Mouse (Mus musculus) left cerebral cortex, adult 11 months (tissue): Measurements from ENCODE around the gene Sgo2a.
"Not testable (repeated sequence)": the region's sequence is repeated elsewhere in the genome, so short reads cannot be mapped to it uniquely, and the experiment has no call there.

Source experiments
- DNase-seq: peaks from one replicate; pipeline ENCODE4 v3.0.0; 2022; ENCODE audit warnings: low spot score

The Sgo2a gene

DNA sequence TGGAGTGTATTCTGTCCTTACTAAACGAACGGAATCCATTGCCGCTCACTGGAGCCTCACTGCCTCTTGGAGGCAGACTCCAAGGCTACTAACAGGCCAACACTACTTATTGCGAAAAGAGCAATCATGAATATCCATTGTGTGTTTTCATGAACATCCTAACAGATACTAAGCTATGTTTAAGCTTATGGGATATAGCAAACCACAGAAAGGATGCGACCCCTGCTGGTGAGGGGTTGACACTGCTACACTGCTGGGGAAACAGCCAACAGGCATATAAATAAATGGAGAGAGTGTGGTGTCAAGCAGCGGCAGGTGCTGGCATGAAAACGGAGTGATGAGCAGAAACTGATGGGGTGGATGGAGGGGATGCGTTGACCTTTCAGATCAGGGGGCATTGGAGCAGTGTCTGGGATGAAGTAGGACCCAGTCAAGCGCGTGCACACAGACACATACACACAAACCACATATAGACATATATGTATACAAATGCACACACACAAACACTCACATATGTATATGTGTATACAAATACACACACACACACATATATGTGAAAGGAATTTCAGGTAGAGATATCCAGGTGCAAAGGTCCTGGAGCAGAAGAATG lies 35.5 kb downstream of the Sgo2a start:
- DNase-seq = peak; percentile 11

GRCm38 (mm10) chr1:58037306-58037705 lies 41.5 kb downstream of the Sgo2a start:
- DNase-seq = not testable (repeated sequence)

DNA sequence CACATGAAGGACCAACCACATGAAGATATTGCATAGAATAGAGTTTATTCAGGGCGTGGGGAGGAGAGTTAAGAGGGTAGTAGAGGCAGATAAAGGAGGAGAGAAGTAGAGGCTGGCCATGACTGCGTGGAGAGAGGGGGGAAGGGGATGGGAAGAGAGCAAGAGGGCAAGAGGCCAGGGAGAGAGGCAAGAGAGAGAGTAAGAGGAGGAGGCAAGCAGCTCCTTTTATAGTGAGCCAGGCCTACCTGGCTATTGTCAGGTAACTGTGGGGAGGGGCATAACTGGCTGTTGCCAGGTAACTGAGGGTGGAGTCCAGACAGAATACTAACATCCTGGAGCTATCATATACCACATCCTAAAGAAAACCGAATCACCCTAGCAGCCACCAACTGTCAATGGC lies 49.3 kb downstream of the Sgo2a start:
- no peak for DNase-seq

DNA sequence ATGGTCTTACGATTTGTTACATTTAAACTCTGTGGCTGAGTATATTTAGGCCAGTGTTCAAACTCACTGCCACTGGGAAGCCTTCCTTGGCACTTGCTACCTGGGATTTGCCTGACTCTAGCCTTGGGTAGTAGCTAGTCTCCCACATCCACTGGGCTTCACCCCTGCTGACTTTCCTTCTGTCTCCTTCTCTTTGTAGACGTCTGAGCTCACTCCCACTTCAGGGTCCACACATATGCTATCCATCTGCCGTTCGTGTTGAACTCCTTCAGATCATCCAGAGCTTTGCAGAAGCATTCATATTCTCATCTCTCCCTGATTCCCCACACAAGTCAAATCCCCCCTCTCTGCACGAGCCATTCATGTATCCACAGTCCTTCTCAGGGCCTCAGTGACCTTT lies 49.8 kb downstream of the Sgo2a start:
- DNase-seq = no peak

DNA sequence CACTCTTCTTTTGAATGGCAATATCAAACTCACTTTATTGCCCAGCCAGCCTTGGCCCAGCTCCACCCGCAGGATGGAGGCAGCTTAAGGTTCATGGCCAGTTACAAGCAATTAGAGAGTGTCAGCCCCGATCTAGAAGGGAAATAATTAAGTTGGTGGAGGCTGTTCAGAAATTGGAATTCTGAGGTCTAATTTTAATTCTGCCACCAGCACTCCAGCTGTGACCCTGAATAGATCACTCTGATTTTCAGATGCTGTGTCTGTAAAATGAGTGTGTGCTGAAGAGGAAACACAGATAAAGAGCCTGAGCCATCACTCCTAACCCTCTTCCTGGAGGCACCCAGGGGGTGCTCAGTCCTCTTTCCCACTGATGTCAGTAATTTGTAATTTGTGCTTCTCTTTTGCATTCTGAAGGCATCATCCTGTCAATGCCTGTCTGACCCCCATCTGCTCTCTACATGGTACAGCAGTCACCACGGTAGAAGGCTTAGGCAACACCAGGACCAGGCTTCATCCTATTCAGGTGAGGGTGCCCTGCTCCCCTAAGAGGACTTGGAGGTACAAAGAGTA lies 51.0 kb downstream of the Sgo2a start:
- DNase-seq = no peak

GRCm38 (mm10) chr1:58049126-58049525 lies 53.4 kb downstream of the Sgo2a start:
- no peak for DNase-seq

- DNase-seq = no peak
Measured at GRCm38 (mm10) chr1:58055598-58055997, 59.8 kb downstream of the Sgo2a start.

- no peak for DNase-seq
Measured at GRCm38 (mm10) chr1:58056074-58056807, 60.5 kb downstream of the Sgo2a start.

DNA sequence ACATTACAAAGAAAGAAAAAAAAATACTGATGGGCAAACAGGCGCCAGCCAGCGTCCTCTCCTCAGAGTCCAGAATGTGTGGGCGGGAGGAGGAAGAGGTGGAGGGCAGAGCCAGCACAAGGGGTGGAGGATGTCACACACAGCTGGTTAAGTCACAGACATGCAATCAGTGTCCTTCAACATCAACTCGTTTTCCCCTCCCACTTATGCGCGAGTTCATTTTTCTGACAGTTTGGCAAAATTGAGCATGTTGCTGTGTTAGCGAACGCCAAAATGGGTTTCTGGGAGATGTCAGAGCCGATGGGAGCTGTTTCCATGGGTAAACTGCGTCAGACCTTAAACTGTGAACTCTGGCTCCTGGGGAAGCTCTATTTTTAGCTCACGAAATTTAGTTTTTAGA lies 61.2 kb downstream of the Sgo2a start:
- DNase-seq = no peak

DNA sequence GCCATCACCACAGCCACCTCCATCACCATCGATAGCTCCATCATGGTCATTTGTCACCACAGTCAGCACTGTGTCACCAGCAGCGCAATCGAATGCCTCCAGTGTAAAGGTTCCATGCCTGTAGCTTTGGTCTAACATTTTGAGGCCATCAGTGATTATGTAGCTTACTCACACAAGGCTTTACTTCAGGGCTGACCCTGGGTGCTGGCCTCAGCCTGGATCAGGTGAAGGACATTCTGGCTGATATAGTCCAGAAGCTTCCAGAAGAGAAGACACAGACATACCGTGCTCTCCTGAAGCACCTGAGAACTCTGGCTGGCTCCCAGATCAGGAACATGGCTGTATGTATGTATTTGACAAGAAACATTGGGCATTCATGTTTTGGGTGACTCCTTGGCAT lies 63.1 kb downstream of the Sgo2a start:
- no peak for DNase-seq

- no peak for DNase-seq
Measured at GRCm38 (mm10) chr1:58062131-58062530, 66.4 kb downstream of the Sgo2a start.

GRCm38 (mm10) chr1:58065151-58065550 lies 69.4 kb downstream of the Sgo2a start:
- DNase-seq = no peak

DNA sequence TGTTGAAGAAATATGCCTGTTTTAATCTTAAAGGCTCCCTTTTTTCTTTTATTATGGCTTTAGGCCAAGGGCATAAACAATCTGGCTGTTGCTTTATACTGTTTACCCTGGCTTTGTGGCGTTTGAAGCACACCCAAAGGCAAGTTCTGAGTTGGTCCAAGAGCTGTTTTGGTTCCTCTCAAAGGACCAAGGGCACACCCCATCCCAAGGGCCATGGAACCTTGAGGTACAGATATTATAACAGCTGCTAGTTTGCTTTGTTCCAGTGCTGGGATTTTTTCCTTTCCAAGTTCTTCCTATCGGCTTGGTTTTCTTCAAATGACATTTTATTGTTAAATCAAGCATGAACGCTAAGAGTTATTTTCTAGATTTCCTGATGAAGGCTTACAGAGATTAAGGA lies 69.8 kb downstream of the Sgo2a start:
- DNase-seq = no peak

DNA sequence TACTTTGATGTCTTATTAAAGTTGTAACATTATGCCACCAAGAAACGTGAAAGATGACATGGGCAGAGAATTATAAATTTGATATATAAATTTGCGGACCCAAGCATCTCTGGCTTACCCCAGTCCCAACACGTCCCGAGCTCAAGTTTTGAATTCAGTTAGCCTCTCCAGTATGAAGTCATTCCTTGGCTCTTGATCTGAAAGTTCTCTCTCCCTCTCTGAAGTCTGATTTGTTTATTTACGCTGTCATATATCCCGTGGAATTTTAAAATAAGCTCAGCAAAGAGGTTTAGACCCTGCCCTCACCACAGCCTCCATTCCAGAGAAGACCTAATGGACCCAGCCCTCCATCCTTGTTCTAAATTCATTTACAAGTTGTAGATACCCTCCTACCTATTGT lies 73.4 kb downstream of the Sgo2a start:
- no peak for DNase-seq

GRCm38 (mm10) chr1:58070091-58070490 lies 74.3 kb downstream of the Sgo2a start:
- DNase-seq = no peak

GRCm38 (mm10) chr1:58071006-58071405 lies 75.2 kb downstream of the Sgo2a start:
- DNase-seq = no peak

GRCm38 (mm10) chr1:58071509-58071908 lies 75.7 kb downstream of the Sgo2a start:
- DNase-seq = no peak

DNA sequence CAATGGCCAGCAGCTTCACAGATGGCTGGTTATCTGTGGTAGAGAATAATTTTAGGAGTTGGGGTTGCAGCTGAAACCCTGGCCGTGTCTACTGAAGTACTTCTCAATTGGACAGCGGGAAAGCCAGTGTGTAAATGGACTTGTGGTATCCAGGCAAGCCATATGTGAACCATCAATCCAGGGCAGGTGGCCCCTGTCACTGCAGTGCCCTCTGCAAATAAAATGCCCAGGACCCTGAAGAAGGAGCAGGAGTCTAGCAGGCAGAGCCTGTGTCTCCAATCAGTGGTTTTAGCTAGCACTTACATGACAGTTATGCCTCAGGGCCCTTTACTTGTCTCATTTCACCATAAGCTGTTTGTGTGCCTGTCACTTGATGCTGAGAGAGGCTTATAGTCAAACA lies 76.6 kb downstream of the Sgo2a start:
- no peak for DNase-seq

- DNase-seq = no peak
Measured at GRCm38 (mm10) chr1:58072991-58073730, 77.4 kb downstream of the Sgo2a start.

DNA sequence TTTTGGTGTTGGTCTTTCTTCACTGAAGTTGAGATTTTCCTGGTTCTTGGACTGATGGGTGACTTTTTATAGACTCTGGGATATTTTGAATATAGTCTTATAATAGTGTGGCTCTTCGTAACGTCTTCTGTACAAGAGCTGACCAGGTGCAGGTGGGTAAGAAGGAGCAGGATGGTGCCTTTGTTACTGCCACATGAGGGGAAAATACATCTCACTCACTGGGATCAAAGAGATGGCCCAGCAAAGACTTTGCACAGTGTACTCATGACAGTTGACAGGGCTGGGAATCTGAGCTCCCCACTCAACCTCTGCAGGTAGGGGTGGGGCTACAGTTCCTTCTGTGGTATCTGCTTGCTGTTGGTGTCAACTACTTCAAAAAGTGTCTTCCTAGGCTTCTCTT lies 78.5 kb downstream of the Sgo2a start:
- no peak for DNase-seq
